Mouse (Mus musculus): ENCODE results near the gene Klhl10. TPM values are rescaled to one million over a fixed set of nuclear protein-coding genes. Genes with fewer than 3 reads are reported as not detected.

The Klhl10 gene
- 0.12 and 0.32 TPM in 2 replicates for polyA plus RNA-seq (2016; fragmentation: Nextera tagmentation; extraction: Ambion mirVana)

- Histone ChIP-seq H3K4me2 (peak within 1 kb of the TSS; percentile 98), H3K27me3 (replicated peaks) (no peaks in the 10 kb centered on the region), H3K9me3 (replicated peaks) (no peaks in the 10 kb centered on the region), H3K4me1 (peaks cover 29% of the 10 kb centered on the region), H3K9ac (peak within 1 kb of the TSS; percentile 85), H3K4me3 (peak within 1 kb of the TSS; percentile 75), H3K27ac (peak within 1 kb of the TSS; percentile 57), H3K36me3 (peaks cover 8% of the 10 kb centered on the region)
- 76% methylated on average over 8 of the region's 8 CpGs for WGBS (ENCODE audit: insufficient replicate concordance)
- ATAC-seq, result no peak
These were observed at the start of gene Klhl10, which contains the start of gene Nt5c3b for GRCm38 (mm10) chr11:100441797-100442196. TSS of gene Klhl10 (plus strand) at chr11:100441917. TSS of gene Nt5c3b (minus strand) at chr11:100441808.

GRCm38 (mm10) chr11:100392958-100393357 is 48.8 kb upstream of the Klhl10 start:
- Histone ChIP-seq H3K27ac (no peak overlapping the region), H3K4me2 (no peak overlapping the region), H3K9me3 (replicated peaks) (no peaks in the 10 kb centered on the region), H3K4me1 (peaks cover 84% of the 10 kb centered on the region), H3K27me3 (replicated peaks) (peaks cover 49% of the 10 kb centered on the region), H3K36me3 (no peaks in the 10 kb centered on the region), H3K4me3 (no peak overlapping the region), H3K9ac (no peak overlapping the region)
- 58% methylated on average over 5 of the region's 5 CpGs for WGBS (ENCODE audit: insufficient replicate concordance)
- no peak for ATAC-seq

DNA sequence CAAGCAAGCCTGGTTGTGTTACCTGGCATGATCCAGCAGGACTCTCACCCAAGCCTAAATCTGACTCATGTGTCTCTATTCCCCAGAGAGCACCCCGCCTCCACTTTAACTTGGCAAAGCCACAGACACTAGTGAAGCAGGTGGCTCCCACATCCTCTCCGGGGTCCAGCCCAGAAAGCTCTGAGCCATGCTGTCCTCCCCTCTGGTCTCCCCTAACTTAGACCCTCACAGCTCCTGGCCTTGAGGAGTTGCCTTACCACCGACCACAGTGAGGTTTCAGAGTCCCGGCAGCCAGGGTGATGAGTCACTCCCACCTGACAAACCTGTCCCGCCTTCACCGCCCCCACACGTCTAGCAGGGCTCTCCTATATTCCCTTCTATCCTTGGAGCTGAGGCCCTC is 48.0 kb upstream of the Klhl10 start:
- ATAC-seq, result no peak
- no peak overlapping the region for H3K4me2 ChIP-seq
- H3K27me3 ChIP-seq (replicated peaks), result peaks cover 49% of the 10 kb centered on the region
- no peak overlapping the region for H3K27ac ChIP-seq
- 39% methylated on average over 7 of the region's 7 CpGs for WGBS (ENCODE audit: insufficient replicate concordance)
- no peaks in the 10 kb centered on the region for H3K36me3 ChIP-seq
- no peak overlapping the region for H3K4me3 ChIP-seq
- no peaks in the 10 kb centered on the region for H3K9me3 ChIP-seq (replicated peaks)
- peaks cover 80% of the 10 kb centered on the region for H3K4me1 ChIP-seq
- H3K9ac ChIP-seq, result peak overlapping the region; percentile 22; the same call in 1 of the 2 replicates

GRCm38 (mm10) chr11:100394353-100395074 is 47.2 kb upstream of the Klhl10 start:
- Histone ChIP-seq H3K4me1 (peaks cover 81% of the 10 kb centered on the region), H3K4me2 (peak overlapping the region; percentile 83; the same call in 1 of the 2 replicates), H3K27ac (no peak overlapping the region), H3K4me3 (no peak overlapping the region), H3K36me3 (no peaks in the 10 kb centered on the region), H3K9ac (no peak overlapping the region), H3K9me3 (replicated peaks) (no peaks in the 10 kb centered on the region), H3K27me3 (replicated peaks) (peaks cover 49% of the 10 kb centered on the region)
- WGBS (ENCODE audit: insufficient replicate concordance), result 42% methylated on average over 5 of the region's 5 CpGs
- ATAC-seq, result no peak

- Histone ChIP-seq H3K27ac (no peak overlapping the region), H3K27me3 (replicated peaks) (peaks cover 49% of the 10 kb centered on the region), H3K36me3 (no peaks in the 10 kb centered on the region), H3K4me3 (peak overlapping the region; percentile 66), H3K9me3 (replicated peaks) (no peaks in the 10 kb centered on the region), H3K4me1 (peaks cover 80% of the 10 kb centered on the region), H3K9ac (no peak overlapping the region), H3K4me2 (peak overlapping the region; percentile 83)
- no peak for ATAC-seq
- 9% methylated on average over 11 of the region's 11 CpGs for WGBS (ENCODE audit: insufficient replicate concordance)
These were observed 46.5 kb upstream of the Klhl10 start for GRCm38 (mm10) chr11:100395200-100395599.

DNA sequence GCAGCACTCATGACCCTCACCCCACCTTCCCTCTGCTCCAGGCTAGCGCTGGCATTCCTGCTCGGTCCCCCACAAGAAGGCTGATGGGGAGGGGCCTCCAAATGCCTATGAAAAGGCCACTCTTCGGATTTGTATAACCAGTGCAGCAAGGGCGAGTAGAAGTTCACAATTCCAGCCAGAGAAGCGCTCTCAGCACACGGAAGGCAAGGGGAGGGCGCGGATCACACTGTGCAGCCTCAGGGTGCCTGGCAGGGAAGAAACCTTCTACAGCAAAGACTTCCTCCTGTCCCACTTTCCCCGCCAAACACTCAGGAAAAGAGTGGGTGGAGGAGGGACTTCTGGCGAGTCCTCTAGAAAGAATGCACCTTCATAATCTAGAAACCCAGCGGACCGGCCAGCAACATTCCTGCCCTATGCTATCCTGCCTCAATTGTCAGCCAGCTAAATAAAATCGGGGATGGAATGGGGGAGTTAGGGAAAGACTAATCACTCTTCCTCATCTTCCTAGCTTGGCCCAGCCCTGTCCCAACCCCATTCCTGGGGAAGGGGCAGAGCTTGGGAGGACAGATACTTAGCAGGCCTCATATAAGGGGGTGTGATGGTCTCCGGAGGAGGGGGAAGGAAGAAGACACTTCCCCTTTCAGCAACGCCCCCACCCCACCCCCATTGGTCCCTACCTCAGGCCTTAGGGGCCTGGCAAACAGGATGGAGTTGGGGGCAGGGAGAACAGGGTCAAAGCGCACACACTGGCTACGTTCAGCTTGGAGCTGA is 45.7 kb upstream of the Klhl10 start:
- no peak overlapping the region for H3K9ac ChIP-seq
- no peak for ATAC-seq
- peak overlapping the region; percentile 30; the same call in 1 of the 2 replicates for H3K27ac ChIP-seq
- peak overlapping the region; percentile 66 for H3K4me3 ChIP-seq
- H3K9me3 ChIP-seq (replicated peaks), result no peaks in the 10 kb centered on the region
- peaks cover 49% of the 10 kb centered on the region for H3K27me3 ChIP-seq (replicated peaks)
- 21% methylated on average over 17 of the region's 17 CpGs for WGBS (ENCODE audit: insufficient replicate concordance)
- no peaks in the 10 kb centered on the region for H3K36me3 ChIP-seq
- peak overlapping the region; percentile 83 for H3K4me2 ChIP-seq
- H3K4me1 ChIP-seq, result peaks cover 80% of the 10 kb centered on the region

- H3K36me3 ChIP-seq, result no peaks in the 10 kb centered on the region
- 4% methylated on average over 42 of the region's 42 CpGs for WGBS (ENCODE audit: insufficient replicate concordance)
- peak overlapping the region; percentile 77 for H3K27ac ChIP-seq
- H3K27me3 ChIP-seq (replicated peaks), result peaks cover 49% of the 10 kb centered on the region
- H3K4me3 ChIP-seq, result peak overlapping the region; percentile 66
- peaks cover 86% of the 10 kb centered on the region for H3K4me1 ChIP-seq
- H3K9me3 ChIP-seq (replicated peaks), result no peaks in the 10 kb centered on the region
- peak; percentile 30; the same call in 1 of the 2 replicates for ATAC-seq
- peak overlapping the region; percentile 52 for H3K9ac ChIP-seq
- H3K4me2 ChIP-seq, result peak overlapping the region; percentile 83
These were observed 44.7 kb upstream of the Klhl10 start for GRCm38 (mm10) chr11:100396886-100397599.

DNA sequence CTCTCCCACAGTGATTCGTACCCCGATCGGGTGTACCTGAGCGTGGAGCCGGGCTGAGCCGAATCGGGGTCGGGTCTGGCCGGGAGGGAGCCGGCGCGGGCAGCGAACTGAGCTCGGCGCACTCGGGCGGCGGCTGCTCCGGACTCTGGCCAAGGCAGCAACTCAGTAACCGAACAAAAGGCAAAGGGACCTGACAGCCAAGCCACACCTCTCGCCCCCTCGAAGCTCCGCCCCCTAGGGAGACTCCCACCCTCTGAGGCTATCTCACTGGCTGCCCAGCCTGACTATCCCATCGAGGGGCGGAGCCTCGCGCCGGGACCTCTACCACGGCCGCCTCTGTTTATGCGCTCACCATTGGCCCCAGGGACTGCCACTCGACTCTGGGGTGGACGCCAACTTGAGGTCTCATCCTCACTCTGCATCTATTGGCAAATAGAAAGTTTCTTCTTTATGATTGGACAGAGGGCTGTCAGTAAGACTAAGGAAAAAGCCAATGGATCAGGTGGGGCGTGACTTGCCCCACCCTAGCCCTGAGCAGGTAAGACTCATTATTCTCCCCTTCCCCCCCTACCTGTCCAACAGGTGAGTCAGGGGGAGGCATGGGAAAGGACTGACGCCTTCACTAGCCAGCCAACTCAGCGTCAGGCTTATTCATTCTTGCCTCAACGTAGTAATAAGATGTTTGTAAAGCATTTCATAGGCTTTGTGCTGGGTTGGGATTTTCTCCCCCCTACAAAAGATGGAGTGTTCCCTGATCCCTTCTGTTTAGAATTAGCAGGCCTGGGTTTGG is 43.9 kb upstream of the Klhl10 start, which contains the start of gene Jup:
Gene Jup, minus strand, starts transcription at position 164 of the 790 bp plus-strand sequence.
- ATAC-seq, result peak; percentile 94
- WGBS (ENCODE audit: insufficient replicate concordance), result 1% methylated on average over 37 of the region's 37 CpGs
- H3K4me3 ChIP-seq, result peak within 1 kb of the TSS; percentile 66
- peak within 1 kb of the TSS; percentile 77 for H3K27ac ChIP-seq
- peaks cover 49% of the 10 kb centered on the region for H3K27me3 ChIP-seq (replicated peaks)
- H3K36me3 ChIP-seq, result no peaks in the 10 kb centered on the region
- H3K4me2 ChIP-seq, result peak within 1 kb of the TSS; percentile 83
- H3K4me1 ChIP-seq, result peaks cover 91% of the 10 kb centered on the region
- H3K9me3 ChIP-seq (replicated peaks), result no peaks in the 10 kb centered on the region
- peak within 1 kb of the TSS; percentile 52 for H3K9ac ChIP-seq

DNA sequence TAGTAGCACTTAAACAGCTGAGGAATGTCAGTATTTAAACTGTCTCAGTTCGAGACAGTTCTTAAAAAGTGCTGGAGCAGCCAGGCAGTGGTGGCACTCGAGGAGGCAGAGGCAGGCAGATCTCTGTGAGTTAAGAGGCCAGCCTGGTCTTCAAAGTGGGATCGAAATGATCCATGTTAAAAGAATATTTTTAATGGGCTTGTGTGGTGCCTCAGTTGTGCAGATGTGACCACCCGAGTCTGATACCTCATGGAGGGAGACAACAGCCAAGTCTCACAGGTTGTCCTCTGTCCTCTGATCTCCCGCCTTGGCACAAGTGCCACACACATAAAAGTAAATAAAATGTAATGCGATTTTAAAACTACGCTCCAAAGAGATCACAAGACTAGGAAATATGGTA is 43.2 kb upstream of the Klhl10 start:
- no peak overlapping the region for H3K9ac ChIP-seq
- no peak overlapping the region for H3K27ac ChIP-seq
- H3K9me3 ChIP-seq (replicated peaks), result no peaks in the 10 kb centered on the region
- H3K4me1 ChIP-seq, result peaks cover 91% of the 10 kb centered on the region
- no peak overlapping the region for H3K4me3 ChIP-seq
- whole genome bisulfite sequencing (ENCODE audit: insufficient replicate concordance), result 88% methylated on average over 7 of the region's 7 CpGs
- peaks cover 42% of the 10 kb centered on the region for H3K27me3 ChIP-seq (replicated peaks)
- H3K36me3 ChIP-seq, result no peaks in the 10 kb centered on the region
- no peak for ATAC-seq
- peak overlapping the region; percentile 83 for H3K4me2 ChIP-seq

- no peak overlapping the region for H3K4me3 ChIP-seq
- no peak overlapping the region for H3K4me2 ChIP-seq
- no peaks in the 10 kb centered on the region for H3K36me3 ChIP-seq
- WGBS (ENCODE audit: insufficient replicate concordance), result 42% methylated on average over 9 of the region's 9 CpGs
- H3K27me3 ChIP-seq (replicated peaks), result peaks cover 34% of the 10 kb centered on the region
- ATAC-seq, result no peak
- peaks cover 88% of the 10 kb centered on the region for H3K4me1 ChIP-seq
- no peaks in the 10 kb centered on the region for H3K9me3 ChIP-seq (replicated peaks)
- H3K27ac ChIP-seq, result no peak overlapping the region
- no peak overlapping the region for H3K9ac ChIP-seq
These were observed 42.4 kb upstream of the Klhl10 start for GRCm38 (mm10) chr11:100399320-100399719.
